Mouse (Mus musculus) limb, embryonic 14.5 days (tissue): ENCODE measurements at regions not wholly inside any gene's neighbourhood (a gene's known extent, or its start where the extent isn't known, plus 50 kb on each side); places are given as distances from the start of the nearest gene placed in this dataset.

Experiments used
- ATAC-seq: fragments of 200-750 bp; cut with Nextera tagmentation; 2 replicates; pipeline ENCODE4 v1.8.0; 2017; ENCODE audit warnings: low read depth, moderate number of reproducible peaks, moderate TSS enrichment; ENCODE audit not compliant: low FRiP score
- DNase-seq: peaks from one replicate; pipeline ENCODE4 v3.0.0-alpha.2; 2015; ENCODE audit warnings: low spot score
- H3K27ac ChIP-seq: fragments of 300-500 bp; sonication (generic); replicated peaks from 2 replicates; pipeline ENCODE4 v1.5.1; 2014; ENCODE audit warnings: low read depth, mild to moderate bottlenecking, low read length, moderate library complexity, mixed read lengths
- H3K27me3 ChIP-seq: fragments of 300-500 bp; sonication (generic); 2 replicates; pipeline ENCODE4 v1.6.1; 2014; ENCODE audit warnings: low read length, mixed read lengths; ENCODE audit not compliant: control insufficient read depth, insufficient read depth
- H3K36me3 ChIP-seq: fragments of 300-500 bp; sonication (generic); 2 replicates; pipeline ENCODE4 v1.6.1; 2014; ENCODE audit warnings: mild to moderate bottlenecking, low read length, moderate library complexity, mixed read lengths; ENCODE audit not compliant: control insufficient read depth, insufficient read depth
- H3K4me1 ChIP-seq: fragments of 300-500 bp; sonication (generic); 2 replicates; pipeline ENCODE4 v1.6.1; 2014; ENCODE audit warnings: antibody characterized with exemption, low read length, mixed read lengths; ENCODE audit not compliant: control insufficient read depth, insufficient read depth
- H3K4me2 ChIP-seq: fragments of 300-500 bp; sonication (generic); replicated peaks from 2 replicates; pipeline ENCODE4 v1.6.1; 2014; ENCODE audit warnings: low read depth, mild to moderate bottlenecking, low read length, moderate library complexity; ENCODE audit not compliant: severe bottlenecking
- H3K4me3 ChIP-seq: fragments of 300-500 bp; sonication (generic); replicated peaks from 2 replicates; pipeline ENCODE4 v1.5.1; 2014; ENCODE audit warnings: low read length
- H3K9ac ChIP-seq: fragments of 300-500 bp; sonication (generic); 2 replicates; pipeline ENCODE4 v1.6.1; 2014; ENCODE audit warnings: mild to moderate bottlenecking, low read depth, low read length, moderate library complexity; ENCODE audit not compliant: severe bottlenecking
- H3K9me3 ChIP-seq: fragments of 300-500 bp; sonication (generic); 2 replicates; pipeline ENCODE4 v1.6.1; 2016; ENCODE audit warnings: low read length; ENCODE audit not compliant: control insufficient read depth
- POLR2A ChIP-seq: fragments of 200-500 bp; IDR thresholded peaks from 2 replicates; pipeline ENCODE4 v1.8.0; 2012; ENCODE audit warnings: inconsistent platforms, mild to moderate bottlenecking, moderate library complexity, borderline replicate concordance; ENCODE audit not compliant: insufficient read depth, insufficient read length; ENCODE audit errors: extremely low read depth
- WGBS: fragments of 180-500 bp; shearing (Covaris S2); extraction: QIAGEN DNeasy Blood & Tissue Kit; methylation state at CpG from one replicate; pipeline ENCODE4 v1.1.7; 2014; 5-methylcytosine and 5-hydroxymethylcytosine counted together

DNA sequence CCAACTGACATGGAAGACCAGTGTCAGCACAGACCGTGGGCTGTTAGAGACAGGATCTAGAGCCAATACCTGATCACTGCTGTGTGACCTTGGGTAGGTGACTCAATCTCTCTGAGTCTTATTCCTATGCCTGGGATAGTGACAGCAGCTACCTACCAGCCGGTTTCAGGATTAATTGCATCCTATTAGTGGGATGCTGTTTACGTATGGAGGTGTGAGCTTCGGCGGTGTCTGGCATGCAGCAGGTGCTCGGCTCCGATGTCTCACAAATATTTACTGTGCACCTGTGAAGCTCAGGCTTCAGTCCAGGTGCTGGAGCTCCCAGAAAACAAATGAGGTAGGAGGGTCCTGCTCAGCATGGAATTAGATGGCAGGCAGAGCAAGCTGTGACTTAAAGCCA is 118.2 kb downstream of the Kif26a start:
- 48% methylated on average over 7 of the region's 7 CpGs for WGBS
- no peak for ATAC-seq
- Histone ChIP-seq H3K4me1 (peaks cover 22% of the 10 kb centered on the region), H3K4me2 (no peak overlapping the region), H3K27ac (no peak overlapping the region), H3K27me3 (no peaks in the 10 kb centered on the region), H3K36me3 (no peaks in the 10 kb centered on the region), H3K9me3 (no peaks in the 10 kb centered on the region), H3K4me3 (no peak overlapping the region), H3K9ac (no peak overlapping the region)
- no peak for DNase-seq
- no peak for TF ChIP-seq POLR2A

DNA sequence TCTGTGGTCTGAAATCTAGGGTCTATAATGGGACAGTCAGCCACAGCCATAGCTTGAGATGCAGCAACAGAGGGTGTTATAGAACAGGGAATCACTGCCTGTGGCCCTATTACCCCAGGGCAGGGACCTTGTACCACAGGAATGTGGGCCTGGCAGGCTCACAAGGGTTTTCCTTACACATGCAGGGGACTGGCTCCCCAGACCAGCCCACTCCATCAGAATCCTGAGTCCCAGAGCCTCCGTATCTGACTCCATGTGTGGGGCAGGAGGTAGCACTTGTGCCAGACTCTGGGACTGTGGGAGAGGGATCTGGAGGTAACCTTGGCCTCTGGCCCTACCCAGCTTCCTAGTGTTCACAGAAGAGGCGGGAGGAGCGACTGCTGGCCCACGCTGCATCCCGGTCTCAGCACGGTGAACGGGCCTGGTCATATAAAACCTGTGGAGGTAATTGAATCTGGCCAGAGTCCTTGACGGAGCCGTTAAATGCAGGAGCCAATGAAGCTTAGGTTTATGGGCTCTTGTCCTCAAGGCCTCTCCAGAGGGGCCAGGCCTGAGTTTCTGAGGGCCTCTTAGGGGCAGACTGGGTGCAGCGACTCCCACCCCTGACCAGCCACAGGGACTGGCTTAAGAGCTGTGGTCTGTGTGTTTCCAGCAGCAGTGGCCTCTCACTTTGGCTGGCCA is 119.4 kb downstream of the Kif26a start:
- Histone ChIP-seq H3K27ac (peak overlapping the region; percentile 48), H3K4me1 (peaks cover 22% of the 10 kb centered on the region), H3K36me3 (no peaks in the 10 kb centered on the region), H3K27me3 (no peaks in the 10 kb centered on the region), H3K9ac (peak overlapping the region; percentile 22; the same call in 1 of the 2 replicates), H3K9me3 (no peaks in the 10 kb centered on the region), H3K4me2 (peak overlapping the region; percentile 15; the same call in 1 of the 2 replicates), H3K4me3 (no peak overlapping the region)
- no peak for TF ChIP-seq POLR2A
- 7% methylated on average over 10 of the region's 10 CpGs for WGBS
- ATAC-seq (peak; percentile 54), DNase-seq (no peak)

DNA sequence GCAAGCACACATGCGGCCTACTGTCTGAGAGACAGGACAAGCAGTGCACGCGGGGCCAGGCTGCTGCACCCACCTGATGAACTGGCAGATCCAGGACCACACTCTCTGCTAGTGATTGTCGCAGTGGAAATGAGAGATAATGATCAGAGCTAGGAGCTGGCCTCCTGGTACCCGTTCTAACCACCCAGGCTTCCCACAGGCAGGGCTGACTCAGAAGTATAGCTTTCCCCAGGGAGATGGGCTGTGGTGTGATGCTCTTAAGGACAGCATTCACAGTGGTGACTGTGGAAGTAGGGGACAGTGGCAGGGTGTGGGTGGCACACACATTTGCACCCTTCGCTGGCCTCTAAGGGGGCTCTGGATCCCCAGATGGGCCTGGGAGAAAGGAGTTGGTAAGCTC is 128.0 kb downstream of the Kif26a start:
- Histone ChIP-seq H3K4me2 (no peak overlapping the region), H3K9me3 (no peaks in the 10 kb centered on the region), H3K27ac (no peak overlapping the region), H3K36me3 (no peaks in the 10 kb centered on the region), H3K4me3 (no peak overlapping the region), H3K27me3 (no peaks in the 10 kb centered on the region), H3K9ac (no peak overlapping the region), H3K4me1 (peaks cover 11% of the 10 kb centered on the region)
- WGBS, result 87% methylated on average over 6 of the region's 6 CpGs
- no peak for TF ChIP-seq POLR2A
- ATAC-seq, result no peak
- DNase-seq, result no peak

DNA sequence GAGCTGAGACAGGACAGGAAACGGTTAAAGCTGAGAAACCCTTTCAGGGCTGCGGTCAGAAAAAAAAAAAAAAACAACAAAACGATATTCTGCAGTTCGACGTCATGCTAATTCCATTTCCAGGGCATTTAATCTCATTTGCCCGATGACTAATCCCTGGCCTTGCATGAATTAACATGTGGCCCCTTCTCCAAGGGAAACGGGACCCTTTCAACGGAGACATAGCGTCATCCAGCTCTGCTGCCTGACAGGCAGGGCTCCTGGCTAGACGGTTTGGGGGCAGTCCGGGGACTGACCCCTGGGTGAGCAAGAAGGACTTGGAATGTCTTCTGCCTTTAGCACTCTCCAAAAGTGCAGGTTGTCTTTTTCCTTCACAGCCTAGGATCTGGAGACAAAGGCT is 128.7 kb downstream of the Kif26a start:
- Histone ChIP-seq H3K27ac (no peak overlapping the region), H3K27me3 (no peaks in the 10 kb centered on the region), H3K9ac (no peak overlapping the region), H3K36me3 (no peaks in the 10 kb centered on the region), H3K4me3 (no peak overlapping the region), H3K4me1 (peaks cover 11% of the 10 kb centered on the region), H3K9me3 (no peaks in the 10 kb centered on the region), H3K4me2 (no peak overlapping the region)
- WGBS, result 31% methylated on average over 11 of the region's 11 CpGs
- no peak for ATAC-seq
- DNase-seq, result no peak
- TF ChIP-seq POLR2A, result no peak

DNA sequence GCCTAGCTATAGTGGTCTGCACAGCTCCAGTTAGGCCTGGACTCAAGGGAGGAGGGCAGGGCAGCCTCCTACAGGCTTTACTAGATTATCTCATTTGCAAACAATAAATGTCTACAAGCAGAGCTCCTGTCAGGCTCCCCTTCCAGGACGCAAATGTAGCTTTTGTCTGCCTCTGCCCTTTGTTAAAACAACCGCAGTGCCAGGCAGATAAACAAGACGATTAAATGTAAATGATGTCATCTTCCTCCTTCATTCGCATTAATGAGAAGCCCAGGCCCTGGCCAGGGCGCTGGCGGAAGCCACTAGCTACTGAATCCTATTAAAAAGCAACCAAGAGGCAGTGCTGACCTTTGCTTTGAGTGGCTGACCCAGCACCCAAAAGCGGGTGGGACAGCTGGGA is 130.6 kb downstream of the Kif26a start:
- Histone ChIP-seq H3K9me3 (no peaks in the 10 kb centered on the region), H3K36me3 (no peaks in the 10 kb centered on the region), H3K9ac (no peak overlapping the region), H3K4me2 (no peak overlapping the region), H3K27me3 (no peaks in the 10 kb centered on the region), H3K4me3 (no peak overlapping the region), H3K27ac (no peak overlapping the region), H3K4me1 (peaks cover 11% of the 10 kb centered on the region)
- WGBS, result 46% methylated on average over 7 of the region's 7 CpGs
- no peak for TF ChIP-seq POLR2A
- no peak for ATAC-seq
- DNase-seq, result no peak
